20 mouse cellular contexts compared by ENCODE assay signal in genomic region chr6:114648352-114649030, GRCm38 (mm10). TPM values are rescaled to one million over a fixed set of nuclear protein-coding genes. Genes with fewer than 3 reads are reported as not detected.
A peak's percentile ranks its signal among the peaks of the same experiment; 100 is the strongest.
DNase-seq lines count a peak whose midpoint lies in the region; ATAC-seq and TF ChIP-seq lines count a peak whose summit lies in the region.
"Had no signal": no experiment of that assay in that cellular context is flagged by ENCODE, and none has a peak within 500 bp of the region (broad histone marks: within the 10 kb centered on the region; RNA-seq: fewer than 3 reads in every experiment).

No protein-coding gene starts in this region.

- H3K9me3 ChIP-seq in lung, postnatal 0 days (ENCODE audit: low read length), result no peaks in the 10 kb centered on the region
- H3K9me3 ChIP-seq in liver, postnatal 0 days (ENCODE audit: low read length), result no peaks in the 10 kb centered on the region
- H3K9me3 ChIP-seq: G1E; limb, embryonic 15.5 days; midbrain, embryonic 10.5 days; neural tube, embryonic 15.5 days had no signal

- peak; percentile 61 for ATAC-seq in lung, postnatal 0 days
- peak; percentile 36; the same call in 1 of the 2 replicates for ATAC-seq in liver, postnatal 0 days
- ATAC-seq: forebrain, embryonic 16.5 days had no signal

- 75% methylated on average over 4 of the region's 4 CpGs for WGBS in lung, postnatal 0 days
- WGBS in liver, postnatal 0 days (ENCODE audit: insufficient replicate concordance), result 57% methylated on average over 4 of the region's 4 CpGs

- no peak overlapping the region for H3K4me3 ChIP-seq in lung, postnatal 0 days (ENCODE audit: low read depth, low read length)
- H3K4me3 ChIP-seq in bone marrow macrophage, adult 2 months (ENCODE audit: insufficient read depth, low read length), result 0 out of 2 replicates have a peak overlapping the region, but pooled peaks have one; percentile 16
- H3K4me3 ChIP-seq in liver, postnatal 0 days (ENCODE audit: low read depth, low read length), result no peak overlapping the region
- H3K4me3 ChIP-seq: erythroblast, embryonic 14.5 days; limb, embryonic 15.5 days; midbrain, embryonic 10.5 days; neural tube, embryonic 15.5 days had no signal

- H3K27me3 ChIP-seq in lung, postnatal 0 days (replicated peaks; ENCODE audit: insufficient read depth, low read length), result no peaks in the 10 kb centered on the region
- H3K27me3 ChIP-seq in liver, postnatal 0 days (ENCODE audit: insufficient read depth, low read length), result no peaks in the 10 kb centered on the region
- H3K27me3 ChIP-seq: limb, embryonic 15.5 days; neural tube, embryonic 15.5 days had no signal

- no peak overlapping the region for H3K4me2 ChIP-seq in lung, postnatal 0 days (replicated peaks; ENCODE audit: low read depth, low read length)
- peak overlapping the region; percentile 31; the same call in 1 of the 2 replicates for H3K4me2 ChIP-seq in liver, postnatal 0 days (ENCODE audit: low read depth, low read length)
- H3K4me2 ChIP-seq: hindbrain, embryonic 14.5 days; limb, embryonic 15.5 days; neural tube, embryonic 15.5 days had no signal

- no peak for TF ChIP-seq CTCF in lung, postnatal 0 days (IDR thresholded peaks at IDR 0.05)
- no peak for TF ChIP-seq CTCF in bone marrow macrophage, adult 2 months (IDR thresholded peaks at IDR 0.05; ENCODE audit: low read depth, low read length)
- no peak for TF ChIP-seq CTCF in liver, postnatal 0 days (IDR thresholded peaks at IDR 0.05; ENCODE audit: low read depth)

- TF ChIP-seq EP300 in lung, postnatal 0 days (IDR thresholded peaks at IDR 0.05), result no peak
- TF ChIP-seq EP300 in liver, postnatal 0 days (IDR thresholded peaks at IDR 0.05; ENCODE audit: low read depth), result no peak

- no peak overlapping the region for H3K9ac ChIP-seq in lung, postnatal 0 days (replicated peaks; ENCODE audit: low read depth)
- H3K9ac ChIP-seq in liver, postnatal 0 days (replicated peaks), result no peak overlapping the region
- H3K9ac ChIP-seq: hindbrain, embryonic 14.5 days; limb, embryonic 15.5 days; neural tube, embryonic 15.5 days had no signal

- H3K4me1 ChIP-seq in lung, postnatal 0 days (ENCODE audit: insufficient read depth, low read depth, low read length), result peaks cover 9% of the 10 kb centered on the region
- H3K4me1 ChIP-seq in bone marrow macrophage, adult 2 months (ENCODE audit: control insufficient read depth, insufficient read depth, low read length), result peaks cover 64% of the 10 kb centered on the region
- peaks cover 28% of the 10 kb centered on the region for H3K4me1 ChIP-seq in liver, postnatal 0 days (ENCODE audit: insufficient read depth)

- peak; percentile 73 for DNase-seq in lung, postnatal 0 days (ENCODE audit: low spot score)
- DNase-seq in lung, postnatal 25 days (ENCODE audit: low spot score), result no peak
- no peak for DNase-seq in liver, postnatal 0 days
- peak; percentile 24 to 25 for DNase-seq in urinary bladder, postnatal 36 days (ENCODE audit: low spot score in 2 of 2)
- no peak for DNase-seq in cerebellum, adult 9-11 months
- no peak for DNase-seq in gastrocnemius, postnatal 25 days
- DNase-seq: adrenal gland, postnatal 10 days; cerebellum, adult 9-10 months; heart, postnatal 10 days; kidney, adult 8-10 months; retina, postnatal 1 day; thymus, adult 18-20 months had no signal

- no peak for TF ChIP-seq POLR2A in bone marrow macrophage, adult 2 months (IDR thresholded peaks at IDR 0.05; ENCODE audit: borderline replicate concordance, low read depth, low read length)

- H3K36me3 ChIP-seq in lung, postnatal 0 days (ENCODE audit: insufficient read depth, low read length), result no peaks in the 10 kb centered on the region
- no peaks in the 10 kb centered on the region for H3K36me3 ChIP-seq in liver, postnatal 0 days (replicated peaks; ENCODE audit: insufficient read depth, low read length)
- H3K36me3 ChIP-seq: limb, embryonic 15.5 days; midbrain, embryonic 10.5 days; neural tube, embryonic 15.5 days had no signal

- H3K27ac ChIP-seq in lung, postnatal 0 days (ENCODE audit: low read length), result peak overlapping the region; percentile 38; the same call in 1 of the 2 replicates
- H3K27ac ChIP-seq in bone marrow macrophage, adult 2 months (ENCODE audit: insufficient read depth, low read depth, low read length), result peak overlapping the region; percentile 81
- H3K27ac ChIP-seq in liver, postnatal 0 days (ENCODE audit: low read depth), result peak overlapping the region; percentile 37; the same call in 1 of the 2 replicates
- H3K27ac ChIP-seq: hindbrain, embryonic 14.5 days; limb, embryonic 15.5 days; midbrain, embryonic 10.5 days; neural tube, embryonic 15.5 days had no signal

RNA-seq across cellular contexts. Expression of gene Atg7, which starts 5.6 kb away (rescaled TPM):
- polyA plus RNA-seq in lung, postnatal 0 days (2015; fragmentation: Nextera tagmentation; extraction: Ambion mirVana), result 17.5 and 18.4 TPM in 2 replicates
- polyA plus RNA-seq in bone marrow macrophage, adult 2 months (2012; ENCODE audit: insufficient read depth, insufficient read length, missing spikeins), result 51.2 and 53.2 TPM in 2 replicates
- 9.6 and 10.9 TPM in 2 replicates for polyA plus RNA-seq in liver, postnatal 0 days (2015; fragmentation: Nextera tagmentation; extraction: Ambion mirVana)
- total RNA-seq in gastrocnemius, postnatal 25 days (2021), result 1 to 10 TPM; 5.6 to 6.5 TPM

Comparison
In these comparisons a context has a peak if more than half of its experiments do, and no peak if none do; other contexts are left out.
1. DNase-seq: peak in lung, postnatal 0 days (single experiment) and urinary bladder, postnatal 36 days (2 of 2); none in lung, postnatal 25 days (single experiment), liver, postnatal 0 days (single experiment), cerebellum, adult 9-11 months (single experiment) and gastrocnemius, postnatal 25 days (single experiment).
2. Peak in every context shown above with its lines, with median percentiles within 50 percentile points of each other: H3K27ac ChIP-seq.